Mouse (Mus musculus): Measurements from ENCODE around the gene Scn4b. TPM values are rescaled to one million over a fixed set of nuclear protein-coding genes. Genes with fewer than 3 reads are reported as not detected.

The Scn4b gene
- polyA plus RNA-seq (2015; fragmentation: Nextera tagmentation; extraction: Ambion mirVana): 0.37 and 0.54 TPM in 2 replicates

DNA sequence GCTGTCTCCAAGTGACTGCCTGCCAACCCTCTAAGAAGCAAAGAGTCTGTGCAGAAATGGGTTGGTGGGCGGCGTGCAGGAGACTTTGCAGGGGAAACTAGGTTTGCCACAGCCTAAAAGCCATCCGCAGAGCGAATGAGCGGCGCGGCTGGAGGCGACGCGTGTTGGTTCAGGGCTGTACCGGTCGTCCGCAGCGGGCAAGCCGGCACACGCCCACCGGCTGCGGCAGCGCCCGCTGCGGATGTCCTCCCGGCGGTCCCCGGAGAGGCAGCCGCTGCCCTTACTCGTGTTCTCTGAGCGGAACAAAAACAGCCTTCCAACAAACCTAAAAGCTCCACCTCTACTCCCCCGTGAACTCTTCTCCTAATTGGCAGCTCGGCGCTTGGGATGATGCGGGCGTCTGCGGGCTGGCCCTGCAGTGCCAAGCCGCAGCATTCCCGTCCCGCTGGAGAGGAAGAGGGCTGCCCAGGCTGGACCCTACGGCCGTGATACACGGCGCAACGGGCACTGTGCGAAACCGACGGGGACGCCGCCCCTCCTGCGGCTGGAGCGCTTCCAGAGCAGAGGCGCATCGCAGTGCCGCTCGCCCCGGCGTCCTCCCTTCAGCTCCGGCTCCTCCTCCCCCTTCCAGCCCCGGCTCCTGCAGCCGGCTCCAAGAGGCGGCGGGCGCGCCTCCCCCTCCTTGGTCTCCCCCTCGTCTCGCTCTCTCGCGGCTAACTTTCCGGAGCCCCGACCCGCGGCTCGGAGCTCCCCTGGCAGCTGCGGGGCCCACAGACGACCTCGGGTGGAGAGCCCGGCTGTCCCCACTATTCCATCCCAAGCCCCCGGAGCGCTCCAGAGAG is at the start of gene Scn4b:
Scn4b (plus strand) TSS at position 205 of the 842 bp plus-strand sequence.
- WGBS: under 1% methylated on average over 75 of the region's 76 CpGs
- Histone ChIP-seq H3K9me3 (replicated peaks; ENCODE audit: control insufficient read depth, low read length) (no peaks in the 10 kb centered on the region), H3K27ac (ENCODE audit: low read length) (no peak within 1 kb of the TSS), H3K4me2 (ENCODE audit: low read depth, low read length) (peak within 1 kb of the TSS; percentile 71), H3K9ac (ENCODE audit: low read length) (peak within 1 kb of the TSS; percentile 47), H3K36me3 (ENCODE audit: control insufficient read depth, insufficient read depth, low read length) (no peaks in the 10 kb centered on the region), H3K4me1 (ENCODE audit: control insufficient read depth, insufficient read depth, low read length) (peaks cover 15% of the 10 kb centered on the region), H3K27me3 (ENCODE audit: control insufficient read depth, insufficient read depth, low read length) (peaks cover 54% of the 10 kb centered on the region), H3K4me3 (replicated peaks; ENCODE audit: low read length) (peak within 1 kb of the TSS; percentile 55)
- ATAC-seq (ENCODE audit: insufficient read depth, low FRiP score): 0 out of 2 replicates have a peak, but pooled peaks have one; percentile 23

DNA sequence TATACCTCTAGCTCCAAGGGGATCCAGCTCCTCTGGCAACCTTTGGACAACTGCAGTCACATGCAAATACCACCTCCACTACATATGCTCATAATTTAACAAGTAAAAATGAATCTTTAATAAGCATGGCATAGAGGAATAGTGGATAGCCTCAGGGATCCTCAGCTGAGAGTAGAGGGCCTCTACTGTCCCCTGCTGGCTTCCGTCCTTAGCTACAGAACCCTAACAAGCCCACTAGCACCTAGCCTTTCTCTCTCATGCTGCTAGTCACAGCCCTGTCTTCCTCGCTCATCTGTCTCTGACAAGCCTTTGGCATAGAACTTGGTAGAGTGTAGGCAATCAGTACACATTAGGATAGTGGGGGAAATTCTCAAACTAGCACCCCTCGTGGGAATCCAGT is 47.4 kb upstream of the Scn4b start:
- Histone ChIP-seq H3K9ac (ENCODE audit: low read length) (no peak overlapping the region), H3K27ac (ENCODE audit: low read length) (no peak overlapping the region), H3K36me3 (ENCODE audit: control insufficient read depth, insufficient read depth, low read length) (no peaks in the 10 kb centered on the region), H3K27me3 (ENCODE audit: control insufficient read depth, insufficient read depth, low read length) (no peaks in the 10 kb centered on the region), H3K4me2 (ENCODE audit: low read depth, low read length) (no peak overlapping the region), H3K9me3 (replicated peaks; ENCODE audit: control insufficient read depth, low read length) (no peaks in the 10 kb centered on the region), H3K4me1 (ENCODE audit: control insufficient read depth, insufficient read depth, low read length) (no peaks in the 10 kb centered on the region), H3K4me3 (replicated peaks; ENCODE audit: low read length) (no peak overlapping the region)
- no peak for ATAC-seq (ENCODE audit: insufficient read depth, low FRiP score)
- 61% methylated on average over 3 of the region's 3 CpGs for WGBS

DNA sequence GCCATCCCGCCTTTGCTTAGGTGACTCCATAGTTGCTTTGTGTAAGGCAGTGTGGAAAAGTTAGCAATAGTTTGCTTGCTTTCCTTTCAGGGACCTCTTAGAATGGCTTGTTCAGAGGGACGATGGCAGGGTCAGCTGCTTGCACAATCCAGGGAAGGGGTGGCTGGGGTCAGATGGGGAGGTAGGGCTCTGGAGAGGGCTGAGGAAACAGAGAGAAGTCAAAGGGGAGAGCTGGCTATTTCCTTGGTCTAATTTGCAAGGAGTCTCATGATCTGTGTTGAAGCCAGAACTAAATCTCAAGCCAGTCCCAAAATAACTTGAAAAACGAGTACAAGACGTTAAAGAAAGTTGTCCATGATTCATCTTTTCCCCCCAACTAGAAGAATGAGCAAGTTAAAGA is 45.6 kb upstream of the Scn4b start:
- Histone ChIP-seq H3K27ac (ENCODE audit: low read length) (peak overlapping the region; percentile 7; the same call in 1 of the 2 replicates), H3K27me3 (ENCODE audit: control insufficient read depth, insufficient read depth, low read length) (no peaks in the 10 kb centered on the region), H3K4me2 (ENCODE audit: low read depth, low read length) (no peak overlapping the region), H3K9me3 (replicated peaks; ENCODE audit: control insufficient read depth, low read length) (no peaks in the 10 kb centered on the region), H3K4me1 (ENCODE audit: control insufficient read depth, insufficient read depth, low read length) (no peaks in the 10 kb centered on the region), H3K4me3 (replicated peaks; ENCODE audit: low read length) (no peak overlapping the region), H3K36me3 (ENCODE audit: control insufficient read depth, insufficient read depth, low read length) (no peaks in the 10 kb centered on the region), H3K9ac (ENCODE audit: low read length) (no peak overlapping the region)
- no peak for ATAC-seq (ENCODE audit: insufficient read depth, low FRiP score)
- WGBS: 59% methylated on average over 4 of the region's 4 CpGs

DNA sequence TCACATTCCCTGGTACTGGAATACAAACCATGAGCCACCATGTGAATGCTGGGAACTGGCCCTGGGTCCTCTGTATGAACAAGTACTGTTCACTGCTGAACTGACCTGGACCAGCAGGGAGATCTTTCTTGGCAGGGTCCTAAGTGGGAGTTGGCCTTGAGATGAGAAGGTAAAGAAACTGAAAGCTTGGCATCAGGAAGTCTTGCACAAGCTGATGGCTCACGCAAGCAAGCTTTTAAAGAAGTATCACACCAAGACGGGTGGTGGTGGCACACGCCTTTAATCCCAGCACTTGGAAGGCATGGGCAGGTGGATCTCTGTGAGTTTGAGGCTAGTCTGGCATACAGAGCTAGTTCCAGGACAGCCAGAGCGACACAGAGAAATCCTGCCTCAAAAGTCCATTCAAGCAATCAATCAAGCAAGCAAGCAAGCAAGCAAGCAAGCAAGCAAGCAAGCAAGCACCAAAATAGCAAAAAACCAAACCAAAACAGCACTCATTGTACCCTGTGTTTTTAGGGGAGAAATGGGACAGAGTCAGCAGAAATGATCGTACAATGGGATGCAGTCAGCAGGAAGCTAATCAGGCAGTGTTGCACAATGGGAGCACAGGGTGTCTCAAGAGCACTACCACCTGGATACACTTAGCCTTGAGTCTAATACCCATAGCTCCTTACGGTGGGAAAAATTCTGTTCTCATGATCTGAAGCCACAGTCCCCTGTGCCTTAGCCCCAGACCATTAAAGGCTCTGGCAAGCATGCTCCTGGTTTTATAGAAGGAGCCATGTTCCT is 42.9 kb upstream of the Scn4b start:
- H3K4me3 ChIP-seq (replicated peaks; ENCODE audit: low read length): no peak overlapping the region
- 74% methylated on average over 6 of the region's 6 CpGs for WGBS
- H3K36me3 ChIP-seq (ENCODE audit: control insufficient read depth, insufficient read depth, low read length): no peaks in the 10 kb centered on the region
- H3K4me1 ChIP-seq (ENCODE audit: control insufficient read depth, insufficient read depth, low read length): no peaks in the 10 kb centered on the region
- ATAC-seq (ENCODE audit: insufficient read depth, low FRiP score): no peak
- no peak overlapping the region for H3K27ac ChIP-seq (ENCODE audit: low read length)
- no peak overlapping the region for H3K9ac ChIP-seq (ENCODE audit: low read length)
- no peaks in the 10 kb centered on the region for H3K9me3 ChIP-seq (replicated peaks; ENCODE audit: control insufficient read depth, low read length)
- no peak overlapping the region for H3K4me2 ChIP-seq (ENCODE audit: low read depth, low read length)
- H3K27me3 ChIP-seq (ENCODE audit: control insufficient read depth, insufficient read depth, low read length): no peaks in the 10 kb centered on the region

DNA sequence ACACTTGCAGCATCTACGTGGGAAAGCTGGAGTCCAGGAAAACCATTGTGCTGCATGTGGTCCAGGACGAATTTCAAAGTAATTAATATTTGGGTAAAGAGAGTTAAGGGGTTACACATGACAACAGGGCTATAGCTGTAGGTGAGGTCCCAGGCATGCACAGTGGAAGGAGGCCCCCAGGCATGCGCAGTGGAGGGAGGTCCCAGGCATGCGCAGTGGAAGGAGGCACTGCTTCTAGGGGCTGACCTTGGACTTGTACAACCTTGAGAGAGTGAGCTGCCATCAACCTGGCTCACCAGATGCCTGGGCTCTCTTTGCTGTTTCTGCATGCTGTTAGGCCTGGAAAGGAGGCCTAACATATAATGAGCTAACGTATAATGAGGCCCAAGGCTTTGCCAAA is 40.3 kb upstream of the Scn4b start:
- Histone ChIP-seq H3K27ac (ENCODE audit: low read length) (no peak overlapping the region), H3K4me3 (replicated peaks; ENCODE audit: low read length) (no peak overlapping the region), H3K36me3 (ENCODE audit: control insufficient read depth, insufficient read depth, low read length) (no peaks in the 10 kb centered on the region), H3K9me3 (replicated peaks; ENCODE audit: control insufficient read depth, low read length) (no peaks in the 10 kb centered on the region), H3K9ac (ENCODE audit: low read length) (no peak overlapping the region), H3K4me2 (ENCODE audit: low read depth, low read length) (no peak overlapping the region), H3K4me1 (ENCODE audit: control insufficient read depth, insufficient read depth, low read length) (no peaks in the 10 kb centered on the region), H3K27me3 (ENCODE audit: control insufficient read depth, insufficient read depth, low read length) (no peaks in the 10 kb centered on the region)
- ATAC-seq (ENCODE audit: insufficient read depth, low FRiP score): no peak
- 83% methylated on average over 5 of the region's 5 CpGs for WGBS

DNA sequence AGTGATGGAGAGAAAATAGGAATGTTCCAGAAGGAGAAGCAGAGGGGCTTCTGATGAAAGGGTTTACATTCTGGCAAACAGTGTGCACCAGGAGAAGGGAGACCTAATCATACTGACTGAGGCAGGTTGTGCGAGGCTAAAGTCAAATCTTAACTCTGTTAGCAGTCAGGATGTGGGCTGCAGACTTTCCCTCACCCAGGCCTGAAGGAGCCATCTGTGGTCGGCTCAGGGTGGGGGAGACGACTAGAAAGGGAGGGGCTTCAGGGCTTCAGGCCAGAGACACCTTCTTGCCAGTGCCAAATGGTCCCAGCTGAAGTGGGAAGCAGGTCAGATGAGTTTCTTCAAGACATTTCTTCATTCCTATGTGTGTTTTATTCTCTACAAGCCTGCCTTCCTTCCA is 39.8 kb upstream of the Scn4b start:
- Histone ChIP-seq H3K4me3 (replicated peaks; ENCODE audit: low read length) (no peak overlapping the region), H3K27me3 (ENCODE audit: control insufficient read depth, insufficient read depth, low read length) (no peaks in the 10 kb centered on the region), H3K36me3 (ENCODE audit: control insufficient read depth, insufficient read depth, low read length) (no peaks in the 10 kb centered on the region), H3K9me3 (replicated peaks; ENCODE audit: control insufficient read depth, low read length) (no peaks in the 10 kb centered on the region), H3K9ac (ENCODE audit: low read length) (no peak overlapping the region), H3K4me2 (ENCODE audit: low read depth, low read length) (no peak overlapping the region), H3K4me1 (ENCODE audit: control insufficient read depth, insufficient read depth, low read length) (no peaks in the 10 kb centered on the region), H3K27ac (ENCODE audit: low read length) (no peak overlapping the region)
- WGBS: 35% methylated on average over 3 of the region's 3 CpGs
- ATAC-seq (ENCODE audit: insufficient read depth, low FRiP score): no peak

DNA sequence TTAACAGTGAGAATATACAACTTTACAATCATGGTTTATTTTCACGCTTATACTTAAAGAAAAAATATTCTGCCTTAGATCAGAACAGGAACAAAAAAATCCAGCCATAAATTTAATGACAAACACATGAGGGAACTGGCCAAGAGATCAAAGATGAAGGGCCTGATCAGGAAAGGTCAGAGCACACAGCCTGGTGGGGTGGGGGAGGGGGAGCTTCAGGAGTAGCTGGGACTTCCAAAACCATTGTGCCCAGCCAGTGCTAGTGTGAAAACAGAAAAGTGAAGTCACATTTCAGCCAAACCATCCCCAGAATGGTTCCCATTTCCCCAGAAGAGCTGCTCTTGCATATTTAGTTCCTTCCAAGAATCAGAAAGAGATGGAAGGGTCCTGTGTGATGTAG is 35.7 kb upstream of the Scn4b start:
- Histone ChIP-seq H3K27ac (ENCODE audit: low read length) (peak overlapping the region; percentile 64; the same call in 1 of the 2 replicates), H3K9ac (ENCODE audit: low read length) (no peak overlapping the region), H3K9me3 (replicated peaks; ENCODE audit: control insufficient read depth, low read length) (no peaks in the 10 kb centered on the region), H3K4me2 (ENCODE audit: low read depth, low read length) (no peak overlapping the region), H3K36me3 (ENCODE audit: control insufficient read depth, insufficient read depth, low read length) (no peaks in the 10 kb centered on the region), H3K4me1 (ENCODE audit: control insufficient read depth, insufficient read depth, low read length) (no peaks in the 10 kb centered on the region), H3K4me3 (replicated peaks; ENCODE audit: low read length) (no peak overlapping the region), H3K27me3 (ENCODE audit: control insufficient read depth, insufficient read depth, low read length) (no peaks in the 10 kb centered on the region)
- ATAC-seq (ENCODE audit: insufficient read depth, low FRiP score): no peak
- WGBS: 82% methylated on average over 1 of the region's 1 CpGs

DNA sequence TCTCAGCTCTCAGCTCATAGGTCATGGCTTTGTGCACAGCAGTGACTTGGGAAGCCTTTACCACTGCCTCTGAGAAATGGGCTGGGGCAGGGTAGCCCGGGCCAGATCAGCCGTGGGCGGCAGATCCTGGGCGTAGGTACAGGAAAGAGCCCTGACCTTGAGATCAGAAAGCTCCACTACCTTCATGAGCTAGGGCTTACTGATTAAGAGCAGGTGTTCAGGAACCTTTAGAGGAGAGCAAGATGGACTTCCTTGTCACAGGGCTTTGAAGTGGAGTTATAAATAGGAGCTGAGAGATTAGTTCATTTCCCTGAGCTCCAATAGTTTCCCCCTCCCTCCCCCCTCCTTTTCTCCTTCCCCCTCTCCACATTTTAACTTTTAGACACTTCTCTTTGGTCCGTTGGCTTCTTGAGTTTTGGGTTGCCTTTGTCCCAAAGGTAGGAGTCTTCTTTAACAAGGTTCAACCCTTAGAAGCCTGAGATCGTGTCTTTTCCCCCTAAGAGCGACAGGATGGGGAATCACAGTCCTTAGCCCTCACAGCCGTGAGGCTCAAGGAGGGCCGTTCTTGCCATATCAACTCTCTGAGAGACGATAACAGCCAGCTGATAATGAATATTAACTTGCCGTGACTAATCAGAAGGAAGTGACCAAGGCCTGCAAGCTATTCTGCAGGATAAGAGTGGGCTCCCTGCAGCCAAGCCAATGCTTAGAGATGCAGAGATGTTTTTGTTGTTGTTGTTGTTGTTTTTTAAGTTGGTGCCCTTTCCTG is 34.8 kb upstream of the Scn4b start:
- Histone ChIP-seq H3K9me3 (replicated peaks; ENCODE audit: control insufficient read depth, low read length) (no peaks in the 10 kb centered on the region), H3K4me1 (ENCODE audit: control insufficient read depth, insufficient read depth, low read length) (no peaks in the 10 kb centered on the region), H3K27me3 (ENCODE audit: control insufficient read depth, insufficient read depth, low read length) (no peaks in the 10 kb centered on the region), H3K4me3 (replicated peaks; ENCODE audit: low read length) (no peak overlapping the region), H3K36me3 (ENCODE audit: control insufficient read depth, insufficient read depth, low read length) (no peaks in the 10 kb centered on the region), H3K9ac (ENCODE audit: low read length) (no peak overlapping the region), H3K27ac (ENCODE audit: low read length) (peak overlapping the region; percentile 64), H3K4me2 (ENCODE audit: low read depth, low read length) (peak overlapping the region; percentile 9; the same call in 1 of the 2 replicates)
- ATAC-seq (ENCODE audit: insufficient read depth, low FRiP score): peak; percentile 85; the same call in 1 of the 2 replicates
- 49% methylated on average over 11 of the region's 11 CpGs for WGBS

Data from stomach, embryonic 16.5 days (tissue).